Mouse (Mus musculus) bone marrow, adult 2 months (tissue): Measurements from ENCODE around the gene Coq8a.

ENCODE experiments used
- CTCF ChIP-seq: fragments of 200-500 bp; IDR thresholded peaks from 2 replicates; pipeline ENCODE4 v1.5.1; 2011; ENCODE audit warnings: low read length, control low read depth; ENCODE audit not compliant: control insufficient read depth, insufficient read depth
- POLR2A ChIP-seq: fragments of 200-500 bp; IDR thresholded peaks from 2 replicates; pipeline ENCODE4 v1.6.1; 2011; ENCODE audit warnings: low read depth, mild to moderate bottlenecking, control low read depth, low read length, borderline replicate concordance; ENCODE audit not compliant: control insufficient read depth

GRCm38 (mm10) chr1:180172600-180172999 lies 26.8 kb downstream of the Coq8a start:
- no peak for TF ChIP-seq POLR2A
- TF ChIP-seq CTCF = no peak
